ENCODE assay signal across 11 mouse cellular contexts in genomic region chr16:31945986-31946385, GRCm38 (mm10). TPM values are rescaled to one million over a fixed set of nuclear protein-coding genes. Genes with fewer than 3 reads are reported as not detected.
A peak's percentile ranks its signal among the peaks of the same experiment; 100 is the strongest.
DNase-seq lines count a peak whose midpoint lies in the region; ATAC-seq and TF ChIP-seq lines count a peak whose summit lies in the region.
"Not testable (repeated sequence)": the region's sequence is repeated elsewhere in the genome, so short reads cannot be mapped to it uniquely, and the experiment has no call there.
"Had no signal": no experiment of that assay in that cellular context is flagged by ENCODE, and none has a peak within 500 bp of the region (broad histone marks: within the 10 kb centered on the region; RNA-seq: fewer than 3 reads in every experiment).

No protein-coding gene starts in this region.

- peaks cover 32% of the 10 kb centered on the region for H3K36me3 ChIP-seq in forebrain, embryonic 10.5 days (replicated peaks)
- not testable (repeated sequence) for H3K36me3 ChIP-seq in heart, postnatal 0 days (replicated peaks; ENCODE audit: control insufficient read depth, insufficient read depth, low read length); hindbrain, embryonic 15.5 days; midbrain, embryonic 11.5 days (ENCODE audit: control insufficient read depth, insufficient read depth, low read length)
- H3K36me3 ChIP-seq in liver, embryonic 13.5 days = peaks cover 16% of the 10 kb centered on the region; the same call in 1 of the 2 replicates
- peaks cover 11% of the 10 kb centered on the region for H3K36me3 ChIP-seq in neural tube, embryonic 13.5 days

- intact Hi-C loops in gastrocnemius, adult 2 months (cut with DNase I) = loop anchor here (10.0 kb wide), 1 partner anchor 299 kb away; the partner anchor contains the start of genes Fbxo45 and Wdr53

- peak overlapping the region; percentile 88; the same call in 1 of the 2 replicates for H3K4me3 ChIP-seq in forebrain, embryonic 10.5 days
- peak overlapping the region; percentile 98 for H3K4me3 ChIP-seq in gastrocnemius, adult 2 months
- not testable (repeated sequence) for H3K4me3 ChIP-seq in heart, postnatal 0 days (ENCODE audit: low read depth, low read length); hindbrain, embryonic 15.5 days; midbrain, embryonic 11.5 days (ENCODE audit: low read depth, low read length); neural tube, embryonic 13.5 days
- H3K4me3 ChIP-seq in layer of hippocampus, adult 2 months = peak overlapping the region; percentile 95
- H3K4me3 ChIP-seq in liver, embryonic 13.5 days (replicated peaks) = 0 out of 2 replicates have a peak overlapping the region, but pooled peaks have one; percentile 96

- WGBS in forebrain, embryonic 10.5 days = 89% methylated on average over 6 of the region's 6 CpGs
- 81% methylated on average over 6 of the region's 6 CpGs for WGBS in heart, postnatal 0 days
- WGBS in hindbrain, embryonic 15.5 days = 87% methylated on average over 6 of the region's 6 CpGs
- WGBS in liver, embryonic 13.5 days (ENCODE audit: insufficient replicate concordance) = 76% methylated on average over 6 of the region's 6 CpGs
- 89% methylated on average over 6 of the region's 6 CpGs for WGBS in midbrain, embryonic 11.5 days
- 87% methylated on average over 6 of the region's 6 CpGs for whole genome bisulfite sequencing in neural tube, embryonic 13.5 days

- not testable (repeated sequence) for H3K27me3 ChIP-seq in forebrain, embryonic 10.5 days (ENCODE audit: poor library complexity, severe bottlenecking); heart, postnatal 0 days (ENCODE audit: control insufficient read depth, insufficient read depth, low read length); hindbrain, embryonic 15.5 days; liver, embryonic 13.5 days; midbrain, embryonic 11.5 days (ENCODE audit: control insufficient read depth, insufficient read depth, low read length); neural tube, embryonic 13.5 days

- not testable (repeated sequence) for TF ChIP-seq EP300 in heart, postnatal 0 days (IDR thresholded peaks at IDR 0.05; ENCODE audit: low read depth)

- not testable (repeated sequence) for H3K27ac ChIP-seq in forebrain, embryonic 10.5 days; gastrocnemius, adult 2 months; heart, postnatal 0 days (ENCODE audit: low read depth); hindbrain, embryonic 15.5 days (replicated peaks); layer of hippocampus, adult 2 months; liver, embryonic 13.5 days; midbrain, embryonic 11.5 days (ENCODE audit: low read depth, low read length); neural tube, embryonic 13.5 days (replicated peaks)

- H3K4me1 ChIP-seq in forebrain, embryonic 10.5 days = peaks cover 49% of the 10 kb centered on the region
- peaks cover 23% of the 10 kb centered on the region for H3K4me1 ChIP-seq in heart, postnatal 0 days (ENCODE audit: control insufficient read depth, insufficient read depth)
- peaks cover 52% of the 10 kb centered on the region for H3K4me1 ChIP-seq in hindbrain, embryonic 15.5 days (replicated peaks)
- H3K4me1 ChIP-seq in liver, embryonic 13.5 days (replicated peaks) = peaks cover 48% of the 10 kb centered on the region
- peaks cover 20% of the 10 kb centered on the region for H3K4me1 ChIP-seq in midbrain, embryonic 11.5 days (ENCODE audit: control insufficient read depth, insufficient read depth, low read length)
- peaks cover 56% of the 10 kb centered on the region for H3K4me1 ChIP-seq in neural tube, embryonic 13.5 days (replicated peaks)

- DNase-seq in forebrain, embryonic 10.5 days (ENCODE audit: extremely low spot score, low spot score); gastrocnemius, adult 2 months; heart, postnatal 0 days (ENCODE audit: low spot score); layer of hippocampus, adult 2 months (ENCODE audit: low spot score in 2 of 2); liver, embryonic 13.5 days: not testable (repeated sequence)
- DNase-seq in midbrain, embryonic 11.5 days (ENCODE audit: low spot score, missing footprints) = peak; percentile 74

- not testable (repeated sequence) for TF ChIP-seq CTCF in gastrocnemius, adult 2 months (IDR thresholded peaks at IDR 0.05); heart, postnatal 0 days (IDR thresholded peaks at IDR 0.05; ENCODE audit: low read depth); layer of hippocampus, adult 2 months (conservative IDR thresholded peaks at IDR 0.05)

- H3K4me2 ChIP-seq in heart, postnatal 0 days (ENCODE audit: low read depth, low read length) = peak overlapping the region; percentile 98
- peak overlapping the region; percentile 83; the same call in 1 of the 2 replicates for H3K4me2 ChIP-seq in hindbrain, embryonic 15.5 days
- H3K4me2 ChIP-seq in liver, embryonic 13.5 days = 0 out of 2 replicates have a peak overlapping the region, but pooled peaks have one; percentile 82
- not testable (repeated sequence) for H3K4me2 ChIP-seq in midbrain, embryonic 11.5 days
- peak overlapping the region; percentile 74 for H3K4me2 ChIP-seq in neural tube, embryonic 13.5 days

- not testable (repeated sequence) for ATAC-seq in heart, postnatal 0 days (ENCODE audit: insufficient read depth, low read depth); hindbrain, embryonic 15.5 days (ENCODE audit: low FRiP score, low read depth); liver, embryonic 13.5 days (ENCODE audit: low read depth); midbrain, embryonic 11.5 days (ENCODE audit: low FRiP score); neural tube, embryonic 13.5 days (ENCODE audit: low read depth)

- not testable (repeated sequence) for H3K9ac ChIP-seq in heart, postnatal 0 days (replicated peaks; ENCODE audit: low read depth, low read length); hindbrain, embryonic 15.5 days; liver, embryonic 13.5 days; midbrain, embryonic 11.5 days (ENCODE audit: low read length); neural tube, embryonic 13.5 days

- not testable (repeated sequence) for H3K9me3 ChIP-seq in forebrain, embryonic 10.5 days; heart, postnatal 0 days (replicated peaks; ENCODE audit: control insufficient read depth, low read length); hindbrain, embryonic 15.5 days; liver, embryonic 13.5 days (replicated peaks); midbrain, embryonic 11.5 days (ENCODE audit: control insufficient read depth, low read length); neural tube, embryonic 13.5 days

RNA-seq across cellular contexts. Expression of gene 0610012G03Rik, which starts 2.3 kb away (rescaled TPM):
- polyA plus RNA-seq in forebrain, embryonic 10.5 days (2016; fragmentation: Nextera tagmentation; extraction: Ambion mirVana) = 88.1 and 91.8 TPM in 2 replicates
- 10 to 100 TPM; 52.1 to 66.5 TPM for total RNA-seq in gastrocnemius, adult 2 months (2021)
- total RNA-seq in heart, postnatal 0 days (2014; rRNA removed; ENCODE audit: low replicate concordance) = 141 and 171 TPM in 2 replicates
- polyA plus RNA-seq in heart, postnatal 0 days (2015; fragmentation: Nextera tagmentation; extraction: Ambion mirVana) = 175 and 190 TPM in 2 replicates
- 118 and 123 TPM in 2 replicates for polyA plus RNA-seq in hindbrain, embryonic 15.5 days (2015; fragmentation: Nextera tagmentation; extraction: Ambion mirVana)
- total RNA-seq in layer of hippocampus, adult 2 months (2021) = 10 to 100 TPM; 37.6 to 42.1 TPM
- 42.6 and 49.1 TPM in 2 replicates for polyA plus RNA-seq in liver, embryonic 13.5 days (2015; fragmentation: Nextera tagmentation; extraction: Ambion mirVana)
- polyA plus RNA-seq in midbrain, embryonic 11.5 days (2014; fragmentation: Nextera tagmentation; extraction: Ambion mirVana) = 86.0 and 93.2 TPM in 2 replicates
- 93.1 and 99.5 TPM in 2 replicates for polyA plus RNA-seq in neural tube, embryonic 13.5 days (2015; fragmentation: Nextera tagmentation; extraction: Ambion mirVana)

RNA-seq across cellular contexts. Expression of gene Ncbp2, which starts 2.3 kb away (rescaled TPM):
- 143 and 146 TPM in 2 replicates for polyA plus RNA-seq in forebrain, embryonic 10.5 days (2016; fragmentation: Nextera tagmentation; extraction: Ambion mirVana)
- total RNA-seq in gastrocnemius, adult 2 months (2021) = 10 to 100 TPM; 11.5 to 17.9 TPM
- total RNA-seq in heart, postnatal 0 days (2014; rRNA removed; ENCODE audit: low replicate concordance) = 9.9 and 12.0 TPM in 2 replicates
- 42.1 and 48.0 TPM in 2 replicates for polyA plus RNA-seq in heart, postnatal 0 days (2015; fragmentation: Nextera tagmentation; extraction: Ambion mirVana)
- 89.0 and 93.7 TPM in 2 replicates for polyA plus RNA-seq in hindbrain, embryonic 15.5 days (2015; fragmentation: Nextera tagmentation; extraction: Ambion mirVana)
- 10 to 100 TPM; 49.5 to 52.3 TPM for total RNA-seq in layer of hippocampus, adult 2 months (2021)
- polyA plus RNA-seq in liver, embryonic 13.5 days (2015; fragmentation: Nextera tagmentation; extraction: Ambion mirVana) = 39.6 and 48.3 TPM in 2 replicates
- polyA plus RNA-seq in midbrain, embryonic 11.5 days (2014; fragmentation: Nextera tagmentation; extraction: Ambion mirVana) = 165 and 173 TPM in 2 replicates
- 106 and 120 TPM in 2 replicates for polyA plus RNA-seq in neural tube, embryonic 13.5 days (2015; fragmentation: Nextera tagmentation; extraction: Ambion mirVana)

RNA-seq across cellular contexts. Expression of gene Pigz, which starts 12.3 kb away (rescaled TPM):
- polyA plus RNA-seq in forebrain, embryonic 10.5 days (2016; fragmentation: Nextera tagmentation; extraction: Ambion mirVana) = 1.0 and 1.4 TPM in 2 replicates
- total RNA-seq in gastrocnemius, adult 2 months (2021) = under 1 TPM; 0.20 to 0.71 TPM
- not detected in 2 replicates for total RNA-seq in heart, postnatal 0 days (2014; rRNA removed; ENCODE audit: low replicate concordance)
- polyA plus RNA-seq in heart, postnatal 0 days (2015; fragmentation: Nextera tagmentation; extraction: Ambion mirVana) = 0.51 and 0.87 TPM in 2 replicates
- 4.2 and 4.8 TPM in 2 replicates for polyA plus RNA-seq in hindbrain, embryonic 15.5 days (2015; fragmentation: Nextera tagmentation; extraction: Ambion mirVana)
- 10 to 100 TPM; 11.9 to 15.6 TPM for total RNA-seq in layer of hippocampus, adult 2 months (2021)
- 0.38 TPM in 1 of 2 replicates, not detected in the other for polyA plus RNA-seq in liver, embryonic 13.5 days (2015; fragmentation: Nextera tagmentation; extraction: Ambion mirVana)
- polyA plus RNA-seq in midbrain, embryonic 11.5 days (2014; fragmentation: Nextera tagmentation; extraction: Ambion mirVana) = 1.4 TPM in 2 replicates
- 2.0 and 4.3 TPM in 2 replicates for polyA plus RNA-seq in neural tube, embryonic 13.5 days (2015; fragmentation: Nextera tagmentation; extraction: Ambion mirVana)
- total RNA-seq: hematopoietic stem cell, adult 5-6 weeks; monocyte, adult 5-6 weeks had no signal
- polyA plus RNA-seq: G1E had no signal

RNA-seq across cellular contexts. Expression of gene Senp5, which starts 57.1 kb away (rescaled TPM):
- 19.0 and 21.0 TPM in 2 replicates for polyA plus RNA-seq in forebrain, embryonic 10.5 days (2016; fragmentation: Nextera tagmentation; extraction: Ambion mirVana)
- 10 to 100 TPM; 10.3 to 12.8 TPM for total RNA-seq in gastrocnemius, adult 2 months (2021)
- 10.5 and 16.6 TPM in 2 replicates for total RNA-seq in heart, postnatal 0 days (2014; rRNA removed; ENCODE audit: low replicate concordance)
- polyA plus RNA-seq in heart, postnatal 0 days (2015; fragmentation: Nextera tagmentation; extraction: Ambion mirVana) = 5.6 and 6.1 TPM in 2 replicates
- 15.3 and 15.9 TPM in 2 replicates for polyA plus RNA-seq in hindbrain, embryonic 15.5 days (2015; fragmentation: Nextera tagmentation; extraction: Ambion mirVana)
- total RNA-seq in layer of hippocampus, adult 2 months (2021) = 10 to 100 TPM; 37.5 to 37.6 TPM
- polyA plus RNA-seq in liver, embryonic 13.5 days (2015; fragmentation: Nextera tagmentation; extraction: Ambion mirVana) = 6.4 and 7.9 TPM in 2 replicates
- polyA plus RNA-seq in midbrain, embryonic 11.5 days (2014; fragmentation: Nextera tagmentation; extraction: Ambion mirVana) = 10.2 and 12.3 TPM in 2 replicates
- polyA plus RNA-seq in neural tube, embryonic 13.5 days (2015; fragmentation: Nextera tagmentation; extraction: Ambion mirVana) = 17.7 and 18.7 TPM in 2 replicates
